Mouse (Mus musculus): ENCODE data around the gene Gstt2. TPM values are rescaled to one million over a fixed set of nuclear protein-coding genes. Genes with fewer than 3 reads are reported as not detected.

The Gstt2 gene
- polyA plus RNA-seq, 1 experiment = 1.4 TPM

- Histone ChIP-seq H3K4me2 (ENCODE audit: low read depth) (no peak overlapping the region), H3K79me2 (ENCODE audit: control insufficient read depth, insufficient read depth) (no peaks in the 10 kb centered on the region)
- TF ChIP-seq MYOD1 (IDR thresholded peaks at IDR 0.05; ENCODE audit: control insufficient read depth in 1 of 3, insufficient read length in 2 of 3, low read depth in 2 of 3) (no peak), MYOG (IDR thresholded peaks at IDR 0.05; ENCODE audit: control insufficient read depth in 1 of 3, insufficient read depth in 1 of 3, insufficient read length in 2 of 3, low read depth in 2 of 3) (no peak), POLR2AphosphoS2 (IDR thresholded peaks at IDR 0.05; ENCODE audit: insufficient read length, low read depth) (no peak), TCF3 (IDR thresholded peaks at IDR 0.05; ENCODE audit: insufficient read length, low read depth) (no peak), REST (IDR thresholded peaks at IDR 0.05; ENCODE audit: insufficient read depth, insufficient read length) (no peak), CEBPB (IDR thresholded peaks at IDR 0.05; ENCODE audit: insufficient read depth, poor library complexity, severe bottlenecking) (no peak), E2F4 (IDR thresholded peaks at IDR 0.05; ENCODE audit: insufficient read depth) (no peak), POLR2A (IDR thresholded peaks at IDR 0.05; ENCODE audit: insufficient read length, low read depth) (no peak), SRF (IDR thresholded peaks at IDR 0.05; ENCODE audit: control insufficient read depth, insufficient read length, low read depth) (no peak)
Observed at GRCm38 (mm10) chr10:75852539-75853125, 15.4 kb upstream of the Gstt2 start.

GRCm38 (mm10) chr10:75851681-75852080 lies 14.5 kb upstream of the Gstt2 start:
- H3K4me3 ChIP-seq = no peak overlapping the region

More at GRCm38 (mm10) chr10:75852539-75853125, 15.4 kb upstream of the Gstt2 start:
- H3K4me3 ChIP-seq = no peak overlapping the region
- peaks cover 1% of the 10 kb centered on the region for H3K36me3 ChIP-seq (ENCODE audit: control insufficient read depth, insufficient read depth)
- no peak overlapping the region for H3ac ChIP-seq (ENCODE audit: control insufficient read depth, insufficient read length)
- no peaks in the 10 kb centered on the region for H3K27me3 ChIP-seq (ENCODE audit: control insufficient read depth, insufficient read depth, insufficient read length)

GRCm38 (mm10) chr10:75851076-75851475 lies 13.9 kb upstream of the Gstt2 start:
- Histone ChIP-seq H3K27me3 (ENCODE audit: control insufficient read depth, insufficient read depth, insufficient read length) (no peaks in the 10 kb centered on the region), H3ac (ENCODE audit: control insufficient read depth, insufficient read length) (no peak overlapping the region), H3K4me3 (no peak overlapping the region), H3K4me2 (ENCODE audit: low read depth) (no peak overlapping the region), H3K79me2 (ENCODE audit: control insufficient read depth, insufficient read depth) (no peaks in the 10 kb centered on the region), H3K36me3 (ENCODE audit: control insufficient read depth, insufficient read depth) (no peaks in the 10 kb centered on the region)
- TF ChIP-seq MYOD1 (IDR thresholded peaks at IDR 0.05; ENCODE audit: control insufficient read depth in 1 of 3, insufficient read length in 2 of 3, low read depth in 2 of 3) (no peak), POLR2AphosphoS2 (IDR thresholded peaks at IDR 0.05; ENCODE audit: insufficient read length, low read depth) (no peak), MAX (IDR thresholded peaks at IDR 0.05; ENCODE audit: low read depth) (no peak), TCF12 (IDR thresholded peaks at IDR 0.05; ENCODE audit: insufficient read depth, poor library complexity, severe bottlenecking) (no peak), USF1 (IDR thresholded peaks at IDR 0.05; ENCODE audit: low read depth) (no peak), MYOG (IDR thresholded peaks at IDR 0.05; ENCODE audit: control insufficient read depth in 1 of 3, insufficient read depth in 1 of 3, insufficient read length in 2 of 3, low read depth in 2 of 3) (no peak), POLR2A (IDR thresholded peaks at IDR 0.05; ENCODE audit: insufficient read length, low read depth) (no peak), SRF (IDR thresholded peaks at IDR 0.05; ENCODE audit: control insufficient read depth, insufficient read length, low read depth) (no peak), TCF3 (IDR thresholded peaks at IDR 0.05; ENCODE audit: insufficient read length, low read depth) (no peak), REST (IDR thresholded peaks at IDR 0.05; ENCODE audit: insufficient read depth, insufficient read length) (no peak), CEBPB (IDR thresholded peaks at IDR 0.05; ENCODE audit: insufficient read depth, poor library complexity, severe bottlenecking) (no peak), E2F4 (IDR thresholded peaks at IDR 0.05; ENCODE audit: insufficient read depth) (no peak)

More at GRCm38 (mm10) chr10:75851681-75852080, 14.5 kb upstream of the Gstt2 start:
- H3K79me2 ChIP-seq (ENCODE audit: control insufficient read depth, insufficient read depth) = no peaks in the 10 kb centered on the region
- no peak overlapping the region for H3K4me2 ChIP-seq (ENCODE audit: low read depth)
- TF ChIP-seq CEBPB (IDR thresholded peaks at IDR 0.05; ENCODE audit: insufficient read depth, poor library complexity, severe bottlenecking) (no peak), E2F4 (IDR thresholded peaks at IDR 0.05; ENCODE audit: insufficient read depth) (no peak), POLR2A (IDR thresholded peaks at IDR 0.05; ENCODE audit: insufficient read length, low read depth) (no peak), USF1 (IDR thresholded peaks at IDR 0.05; ENCODE audit: low read depth) (no peak), MYOD1 (IDR thresholded peaks at IDR 0.05; ENCODE audit: control insufficient read depth in 1 of 3, insufficient read length in 2 of 3, low read depth in 2 of 3) (no peak)
- no peaks in the 10 kb centered on the region for H3K36me3 ChIP-seq (ENCODE audit: control insufficient read depth, insufficient read depth)
- no peaks in the 10 kb centered on the region for H3K27me3 ChIP-seq (ENCODE audit: control insufficient read depth, insufficient read depth, insufficient read length)
- no peak overlapping the region for H3ac ChIP-seq (ENCODE audit: control insufficient read depth, insufficient read length)

- H3K4me3 ChIP-seq = no peak overlapping the region
- TF ChIP-seq TCF12 (IDR thresholded peaks at IDR 0.05; ENCODE audit: insufficient read depth, poor library complexity, severe bottlenecking) (no peak), TCF3 (IDR thresholded peaks at IDR 0.05; ENCODE audit: insufficient read length, low read depth) (no peak), SRF (IDR thresholded peaks at IDR 0.05; ENCODE audit: control insufficient read depth, insufficient read length, low read depth) (no peak), MAX (IDR thresholded peaks at IDR 0.05; ENCODE audit: low read depth) (no peak), POLR2A (IDR thresholded peaks at IDR 0.05; ENCODE audit: insufficient read length, low read depth) (no peak), E2F4 (IDR thresholded peaks at IDR 0.05; ENCODE audit: insufficient read depth) (no peak), USF1 (IDR thresholded peaks at IDR 0.05; ENCODE audit: low read depth) (no peak), MYOD1 (IDR thresholded peaks at IDR 0.05; ENCODE audit: control insufficient read depth in 1 of 3, insufficient read length in 2 of 3, low read depth in 2 of 3) (no peak), CEBPB (IDR thresholded peaks at IDR 0.05; ENCODE audit: insufficient read depth, poor library complexity, severe bottlenecking) (no peak), POLR2AphosphoS2 (IDR thresholded peaks at IDR 0.05; ENCODE audit: insufficient read length, low read depth) (no peak), REST (IDR thresholded peaks at IDR 0.05; ENCODE audit: insufficient read depth, insufficient read length) (no peak), MYOG (IDR thresholded peaks at IDR 0.05; ENCODE audit: control insufficient read depth in 1 of 3, insufficient read depth in 1 of 3, insufficient read length in 2 of 3, low read depth in 2 of 3) (no peak)
- H3K79me2 ChIP-seq (ENCODE audit: control insufficient read depth, insufficient read depth) = no peaks in the 10 kb centered on the region
- no peaks in the 10 kb centered on the region for H3K36me3 ChIP-seq (ENCODE audit: control insufficient read depth, insufficient read depth)
- H3K4me2 ChIP-seq (ENCODE audit: low read depth) = no peak overlapping the region
- no peak overlapping the region for H3ac ChIP-seq (ENCODE audit: control insufficient read depth, insufficient read length)
- no peaks in the 10 kb centered on the region for H3K27me3 ChIP-seq (ENCODE audit: control insufficient read depth, insufficient read depth, insufficient read length)
Observed at GRCm38 (mm10) chr10:75848382-75848781, 11.2 kb upstream of the Gstt2 start.
